Mouse (Mus musculus) ovary, postnatal 36 days (tissue): Measurements from ENCODE around the gene Kcnq1.

Experiments
- DNase-seq: peaks from one replicate; pipeline ENCODE4 v3.0.0; 2022; ENCODE audit warnings: low spot score, mixed read lengths

Gene Kcnq1

GRCm38 (mm10) chr7:143275030-143275429 lies 168.9 kb downstream of the Kcnq1 start:
- no peak for DNase-seq

GRCm38 (mm10) chr7:143283625-143284024 lies 177.5 kb downstream of the Kcnq1 start:
- no peak for DNase-seq

GRCm38 (mm10) chr7:143284866-143285265 lies 178.7 kb downstream of the Kcnq1 start:
- DNase-seq: no peak

- DNase-seq: no peak
Observed at GRCm38 (mm10) chr7:143285440-143285839, 179.3 kb downstream of the Kcnq1 start.

GRCm38 (mm10) chr7:143286532-143287290 lies 180.5 kb downstream of the Kcnq1 start:
- peak; percentile 29 for DNase-seq

- DNase-seq: no peak
Observed at GRCm38 (mm10) chr7:143288135-143288534, 182.0 kb downstream of the Kcnq1 start.

GRCm38 (mm10) chr7:143289082-143289849 lies 183.1 kb downstream of the Kcnq1 start:
- DNase-seq: no peak

- DNase-seq: no peak
Observed at GRCm38 (mm10) chr7:143294690-143295355, 188.7 kb downstream of the Kcnq1 start.

- peak; percentile 36 for DNase-seq
Observed at GRCm38 (mm10) chr7:143295356-143296000, 189.3 kb downstream of the Kcnq1 start.

GRCm38 (mm10) chr7:143296001-143296379 lies 189.8 kb downstream of the Kcnq1 start:
- DNase-seq: peak; percentile 19

GRCm38 (mm10) chr7:143296384-143296801 lies 190.2 kb downstream of the Kcnq1 start:
- peak; percentile 77 for DNase-seq

GRCm38 (mm10) chr7:143300037-143300436 lies 193.9 kb downstream of the Kcnq1 start:
- DNase-seq: no peak

GRCm38 (mm10) chr7:143300681-143301080 lies 194.5 kb downstream of the Kcnq1 start:
- DNase-seq: no peak

GRCm38 (mm10) chr7:143302156-143302555 lies 196.0 kb downstream of the Kcnq1 start:
- DNase-seq: no peak

- DNase-seq: no peak
Observed at GRCm38 (mm10) chr7:143302593-143303238, 196.6 kb downstream of the Kcnq1 start.

GRCm38 (mm10) chr7:143303557-143303956 lies 197.4 kb downstream of the Kcnq1 start:
- no peak for DNase-seq

- no peak for DNase-seq
Observed at GRCm38 (mm10) chr7:143305808-143306207, 199.6 kb downstream of the Kcnq1 start.

- no peak for DNase-seq
Observed at GRCm38 (mm10) chr7:143308001-143308400, 201.8 kb downstream of the Kcnq1 start.

GRCm38 (mm10) chr7:143310311-143310710 lies 204.1 kb downstream of the Kcnq1 start:
- no peak for DNase-seq

GRCm38 (mm10) chr7:143310847-143311246 lies 204.7 kb downstream of the Kcnq1 start:
- DNase-seq: no peak

- DNase-seq: no peak
Observed at GRCm38 (mm10) chr7:143311471-143311870, 205.3 kb downstream of the Kcnq1 start.
